Mouse (Mus musculus): ENCODE data around the gene Ift57.

GRCm38 (mm10) chr16:49723222-49723621, 24.2 kb downstream of the Ift57 start:
- no peak for TF ChIP-seq CTCF (IDR thresholded peaks at IDR 0.05; ENCODE audit: control insufficient read depth, insufficient read depth, low read length)
- no peak for TF ChIP-seq POLR2A (IDR thresholded peaks at IDR 0.05; ENCODE audit: borderline replicate concordance, control insufficient read depth, low read depth, low read length)

Data from bone marrow, adult 2 months (tissue).